Mouse (Mus musculus): ENCODE measurements around the gene Crtac1. TPM values are rescaled to one million over a fixed set of nuclear protein-coding genes. Genes with fewer than 3 reads are reported as not detected.

Crtac1 gene
- total and polyA plus RNA-seq, 3 experiments: not detected

DNA sequence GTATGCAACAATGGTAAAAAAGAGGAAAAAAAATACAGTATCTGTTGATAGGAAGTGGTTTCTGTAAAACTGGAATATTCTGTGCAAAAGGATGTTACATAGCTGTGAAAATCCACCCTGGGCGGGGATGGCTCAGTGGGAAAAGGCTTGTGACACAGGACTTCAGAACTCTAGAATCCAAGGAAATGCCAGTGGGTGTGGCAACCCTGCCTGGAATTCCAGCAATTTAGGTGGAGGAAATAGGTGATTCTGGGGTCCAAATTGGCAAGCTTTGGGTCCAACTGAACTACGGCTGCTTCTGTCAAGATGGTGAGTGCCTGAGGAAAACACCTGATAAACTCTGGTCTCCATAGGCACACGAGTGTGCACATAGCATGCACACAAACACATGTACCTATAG is 54.4 kb downstream of the Crtac1 start:
- H3K9ac ChIP-seq (ENCODE audit: insufficient read depth, low read depth): no peak overlapping the region
- TF ChIP-seq JUND (conservative IDR thresholded peaks at IDR 0.05; ENCODE audit: low read depth, low read length): no peak
- TF ChIP-seq RAD21 (IDR thresholded peaks at IDR 0.05; ENCODE audit: low read depth, low read length): no peak
- H3K27ac ChIP-seq (ENCODE audit: insufficient read depth, low read depth): no peak overlapping the region
- H3K27me3 ChIP-seq (replicated peaks): peaks cover 92% of the 10 kb centered on the region
- in situ Hi-C loops (cut with MboI; ENCODE audit: low pct_ligation_motif_present, low pct_unique_long_range_greater_than_20kb, low sequenced_read_pairs): no loop called here
- H3K79me2 ChIP-seq (replicated peaks; ENCODE audit: control insufficient read depth, extremely low read depth, insufficient read depth, poor library complexity, severe bottlenecking): no peaks in the 10 kb centered on the region
- dilution Hi-C loops (cut with MboI; ENCODE audit: extremely low pct_ligation_motif_present, extremely low pct_unique_long_range_greater_than_20kb, low sequenced_read_pairs): no loop called here
- no peak for DNase-seq (ENCODE audit: extremely low read depth)
- no peak overlapping the region for H3K4me3 ChIP-seq (replicated peaks in 1 of 3; ENCODE audit: low read depth in 2 of 3, low read length in 2 of 3, poor library complexity in 1 of 3)
- no peaks in the 10 kb centered on the region for H3K36me3 ChIP-seq (replicated peaks in 1 of 2; ENCODE audit: control insufficient read depth in 1 of 2, insufficient read depth in 1 of 2, low read length in 1 of 2)
- H3K9me3 ChIP-seq (replicated peaks; ENCODE audit: low read length): no peaks in the 10 kb centered on the region
- no peak overlapping the region for H3K4me2 ChIP-seq (ENCODE audit: insufficient read depth, low read depth, poor library complexity, severe bottlenecking)
- H3K4me1 ChIP-seq (ENCODE audit: control insufficient read depth in 1 of 2, insufficient read depth in 2 of 2): no peaks in the 10 kb centered on the region

DNA sequence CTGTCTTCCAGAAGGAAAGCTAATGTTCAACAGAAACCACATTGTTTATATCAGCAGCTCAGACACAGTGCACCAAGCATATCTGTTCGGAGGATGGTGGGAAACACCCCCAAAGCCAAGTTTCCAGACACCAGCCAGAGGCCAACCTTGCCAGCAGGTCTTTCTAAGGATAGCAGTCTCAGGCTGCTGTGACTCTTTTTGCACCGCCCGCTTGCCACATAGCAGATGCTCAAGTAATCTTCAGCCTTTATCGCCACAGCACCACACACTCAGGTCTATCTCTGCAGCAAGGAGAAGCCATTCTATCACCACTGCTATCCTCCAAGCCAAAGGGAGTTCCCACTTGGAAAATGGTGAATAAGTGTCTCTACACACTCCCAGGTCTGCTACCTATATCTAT is 68.0 kb downstream of the Crtac1 start:
- no peak for DNase-seq (ENCODE audit: extremely low read depth)
- Histone ChIP-seq H3K9ac (ENCODE audit: insufficient read depth, low read depth) (no peak overlapping the region), H3K4me1 (ENCODE audit: control insufficient read depth in 1 of 2, insufficient read depth in 2 of 2) (no peaks in the 10 kb centered on the region), H3K9me3 (replicated peaks; ENCODE audit: low read length) (peaks cover 3% of the 10 kb centered on the region), H3K27ac (ENCODE audit: insufficient read depth, low read depth) (no peak overlapping the region), H3K4me2 (ENCODE audit: insufficient read depth, low read depth, poor library complexity, severe bottlenecking) (no peak overlapping the region), H3K36me3 (replicated peaks in 1 of 2; ENCODE audit: control insufficient read depth in 1 of 2, insufficient read depth in 1 of 2, low read length in 1 of 2) (no peaks in the 10 kb centered on the region), H3K4me3 (replicated peaks in 1 of 3; ENCODE audit: low read depth in 2 of 3, low read length in 2 of 3, poor library complexity in 1 of 3) (no peak overlapping the region), H3K79me2 (replicated peaks; ENCODE audit: control insufficient read depth, extremely low read depth, insufficient read depth, poor library complexity, severe bottlenecking) (no peaks in the 10 kb centered on the region), H3K27me3 (replicated peaks) (peaks cover 84% of the 10 kb centered on the region)
- TF ChIP-seq MAZ (IDR thresholded peaks at IDR 0.05; ENCODE audit: low read depth, low read length) (no peak), RCOR1 (conservative IDR thresholded peaks at IDR 0.05; ENCODE audit: low read depth, low read length) (no peak), ZMIZ1 (IDR thresholded peaks at IDR 0.05; ENCODE audit: low read depth, low read length) (no peak), USF2 (conservative IDR thresholded peaks at IDR 0.05; ENCODE audit: low read depth, low read length) (no peak), HCFC1 (IDR thresholded peaks at IDR 0.05; ENCODE audit: low read depth, low read length) (no peak), ZC3H11A (IDR thresholded peaks at IDR 0.05; ENCODE audit: low read depth, low read length) (no peak), ELF1 (IDR thresholded peaks at IDR 0.05; ENCODE audit: low read depth, low read length) (no peak), MAFK (IDR thresholded peaks at IDR 0.05; ENCODE audit: insufficient replicate concordance, low read length) (no peak), TBP (conservative IDR thresholded peaks at IDR 0.05; ENCODE audit: low read depth, low read length) (no peak), CHD1 (IDR thresholded peaks at IDR 0.05; ENCODE audit: low read depth, low read length) (no peak), USF1 (IDR thresholded peaks at IDR 0.05; ENCODE audit: low read depth, low read length) (no peak), POLR2A (IDR thresholded peaks at IDR 0.05; ENCODE audit: low read depth, low read length) (no peak), IRF4 (IDR thresholded peaks at IDR 0.05; ENCODE audit: low read depth, low read length) (no peak), SMC3 (IDR thresholded peaks at IDR 0.05; ENCODE audit: low read depth, low read length) (no peak), POLR2AphosphoS2 (IDR thresholded peaks at IDR 0.05; ENCODE audit: low read depth, low read length) (no peak), MXI1 (IDR thresholded peaks at IDR 0.05; ENCODE audit: low read depth, low read length) (no peak), ZNF384 (IDR thresholded peaks at IDR 0.05; ENCODE audit: low read depth, low read length) (no peak)
- in situ Hi-C loops (cut with MboI; ENCODE audit: low pct_ligation_motif_present, low pct_unique_long_range_greater_than_20kb, low sequenced_read_pairs): no loop called here
- dilution Hi-C loops (cut with MboI; ENCODE audit: extremely low pct_ligation_motif_present, extremely low pct_unique_long_range_greater_than_20kb, low sequenced_read_pairs): no loop called here

Measured in CH12.LX (cell line).